8 mouse cellular contexts compared by ENCODE assay signal in the genomic region with DNA sequence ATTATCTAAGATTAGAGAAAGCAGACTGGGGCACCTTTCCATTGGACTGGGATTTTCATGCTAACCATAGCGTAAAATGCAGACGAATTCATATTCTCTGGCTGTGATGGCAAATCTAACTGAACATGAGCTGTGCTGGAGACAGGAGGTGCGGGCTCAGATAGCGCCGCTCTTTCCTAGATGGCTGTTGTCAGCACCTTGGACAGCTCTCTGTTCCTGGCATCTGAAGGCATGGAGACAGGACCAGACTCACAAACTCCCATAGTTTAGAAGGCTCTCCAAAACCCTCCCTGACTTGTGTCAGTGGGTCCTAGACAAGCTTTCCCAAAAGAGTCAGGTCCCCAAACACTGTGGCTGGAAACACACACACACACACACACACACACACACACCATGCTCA. TPM values are rescaled to one million over a fixed set of nuclear protein-coding genes. Genes with fewer than 3 reads are reported as not detected.
A peak's percentile ranks its signal among the peaks of the same experiment; 100 is the strongest.
DNase-seq lines count a peak whose midpoint lies in the region; ATAC-seq and TF ChIP-seq lines count a peak whose summit lies in the region.

No protein-coding gene starts in this region.

- no peak overlapping the region for H3K9ac ChIP-seq in kidney, postnatal 0 days (ENCODE audit: low read depth, low read length)
- no peak overlapping the region for H3K9ac ChIP-seq in kidney, embryonic 15.5 days

- no peaks in the 10 kb centered on the region for H3K27me3 ChIP-seq in kidney, postnatal 0 days (ENCODE audit: insufficient read depth, low read length)
- no peaks in the 10 kb centered on the region for H3K27me3 ChIP-seq in kidney, embryonic 15.5 days

- H3K4me2 ChIP-seq in kidney, postnatal 0 days (ENCODE audit: low read length), result no peak overlapping the region
- H3K4me2 ChIP-seq in kidney, embryonic 15.5 days, result no peak overlapping the region

- intact Hi-C loops in left cerebral cortex, postnatal 10 days (cut with DNase I), result no loop called here

- no peak overlapping the region for H3K4me3 ChIP-seq in kidney, postnatal 0 days (replicated peaks; ENCODE audit: low read depth, low read length)
- H3K4me3 ChIP-seq in kidney, embryonic 15.5 days (replicated peaks), result no peak overlapping the region

- H3K4me1 ChIP-seq in kidney, postnatal 0 days (replicated peaks; ENCODE audit: insufficient read depth, low read length), result no peaks in the 10 kb centered on the region
- no peaks in the 10 kb centered on the region for H3K4me1 ChIP-seq in kidney, embryonic 15.5 days

- WGBS in kidney, postnatal 0 days, result 25% methylated on average over 5 of the region's 5 CpGs
- WGBS in kidney, embryonic 15.5 days, result 29% methylated on average over 5 of the region's 5 CpGs

- peak; percentile 74 for DNase-seq in kidney, postnatal 0 days (ENCODE audit: low spot score)
- peak; percentile 70 for DNase-seq in ZHBTc4 (ENCODE audit: low read depth, low spot score)
- peak; percentile 42 for DNase-seq in brain, embryonic 14.5 days (ENCODE audit: low read depth)
- DNase-seq in lung, postnatal 14 days, result peak; percentile 63
- DNase-seq in left cerebral cortex, postnatal 10 days (ENCODE audit: extremely low spot score in 1 of 2, low spot score in 2 of 2), result no peak
- no peak for DNase-seq in cerebellum, adult 8-10 months

- no peak for ATAC-seq in kidney, postnatal 0 days (replicated peaks; ENCODE audit: low FRiP score, low read depth)
- no peak for ATAC-seq in kidney, embryonic 15.5 days (replicated peaks; ENCODE audit: low FRiP score)
- no peak for ATAC-seq in erythroblast, adult 5-6 weeks (replicated peaks; ENCODE audit: low FRiP score, poor library complexity, severe bottlenecking)

- H3K27ac ChIP-seq in kidney, postnatal 0 days, result no peak overlapping the region
- no peak overlapping the region for H3K27ac ChIP-seq in kidney, embryonic 15.5 days

- no peaks in the 10 kb centered on the region for H3K9me3 ChIP-seq in kidney, postnatal 0 days (replicated peaks; ENCODE audit: low read length)
- H3K9me3 ChIP-seq in kidney, embryonic 15.5 days (replicated peaks), result no peaks in the 10 kb centered on the region; the same call in 1 of the 2 replicates

- TF ChIP-seq POLR2A in brain, embryonic 14.5 days (IDR thresholded peaks at IDR 0.05; ENCODE audit: borderline replicate concordance, extremely low read depth, insufficient read depth, insufficient read length, poor library complexity, severe bottlenecking), result no peak

- no peak for TF ChIP-seq CTCF in kidney, postnatal 0 days (IDR thresholded peaks at IDR 0.05; ENCODE audit: low read depth)
- no peak for TF ChIP-seq CTCF in brain, embryonic 14.5 days (IDR thresholded peaks at IDR 0.05; ENCODE audit: borderline replicate concordance, extremely low read depth, insufficient read depth, insufficient read length)

- no peaks in the 10 kb centered on the region for H3K36me3 ChIP-seq in kidney, postnatal 0 days (ENCODE audit: insufficient read depth, low read length)
- no peaks in the 10 kb centered on the region for H3K36me3 ChIP-seq in kidney, embryonic 15.5 days

RNA-seq across cellular contexts. Expression of a gene that starts 49.7 kb away (rescaled TPM):
- 0.74 and 0.75 TPM in 2 replicates for polyA plus RNA-seq in kidney, postnatal 0 days (2015; fragmentation: Nextera tagmentation; extraction: Ambion mirVana)
- polyA plus RNA-seq in kidney, embryonic 15.5 days (2015; fragmentation: Nextera tagmentation; extraction: Ambion mirVana), result 0.93 and 1.5 TPM in 2 replicates
- polyA plus RNA-seq in brain, embryonic 14.5 days (2012; rRNA removed), result 9.5 and 17.2 TPM in 2 replicates
- total RNA-seq in left cerebral cortex, postnatal 10 days (2021), result 1 to 10 TPM; 7.8 to 7.9 TPM
- not detected in 2 replicates for total RNA-seq in erythroblast, adult 5-6 weeks (2015; ENCODE audit: low replicate concordance)
- total RNA-seq in erythroblast, adult 5-6 weeks (2017; ENCODE audit: low replicate concordance), result not detected in 2 replicates

Comparison
In these comparisons a context has a peak if more than half of its experiments do, and no peak if none do; other contexts are left out.
1. DNase-seq: peak in kidney, postnatal 0 days (single experiment), ZHBTc4 (single experiment), brain, embryonic 14.5 days (single experiment) and lung, postnatal 14 days (single experiment); none in left cerebral cortex, postnatal 10 days (0 of 2) and cerebellum, adult 8-10 months (single experiment).